Mouse (Mus musculus) intestine, embryonic 16.5 days (tissue): Measurements from ENCODE around the gene Rhoj. TPM values are rescaled to one million over a fixed set of nuclear protein-coding genes. Genes with fewer than 3 reads are reported as not detected.

Source experiments
- ATAC-seq: fragments of 200-750 bp; cut with Nextera tagmentation; 2 replicates; pipeline ENCODE4 v1.8.0; 2017; ENCODE audit warnings: moderate TSS enrichment, moderate library complexity
- H3K27ac ChIP-seq: fragments of 300-500 bp; sonication (generic); 2 replicates; pipeline ENCODE4 v1.5.1; 2014; ENCODE audit warnings: mild to moderate bottlenecking, low read length
- H3K27me3 ChIP-seq: fragments of 300-500 bp; sonication (generic); replicated peaks from 2 replicates; pipeline ENCODE4 v1.6.1; 2014; ENCODE audit warnings: low read length, control low read depth, mixed read lengths; ENCODE audit not compliant: control insufficient read depth, insufficient read depth
- H3K36me3 ChIP-seq: fragments of 300-500 bp; sonication (generic); 2 replicates; pipeline ENCODE4 v1.6.1; 2014; ENCODE audit warnings: low read length, control low read depth; ENCODE audit not compliant: control insufficient read depth, insufficient read depth
- H3K4me1 ChIP-seq: fragments of 300-500 bp; sonication (generic); 2 replicates; pipeline ENCODE4 v1.6.1; 2014; ENCODE audit warnings: low read length, control low read depth, mixed read lengths; ENCODE audit not compliant: control insufficient read depth, insufficient read depth
- H3K4me2 ChIP-seq: fragments of 300-500 bp; sonication (generic); 2 replicates; pipeline ENCODE4 v1.6.1; 2014; ENCODE audit warnings: low read depth, low read length, control low read depth
- H3K4me3 ChIP-seq: fragments of 300-500 bp; sonication (generic); 2 replicates; pipeline ENCODE4 v1.5.1; 2014; ENCODE audit warnings: mild to moderate bottlenecking, low read length
- H3K9ac ChIP-seq: fragments of 300-500 bp; sonication (generic); 2 replicates; pipeline ENCODE4 v1.6.1; 2014; ENCODE audit warnings: low read depth, low read length
- H3K9me3 ChIP-seq: fragments of 300-500 bp; sonication (generic); 2 replicates; pipeline ENCODE4 v1.6.1; 2016; ENCODE audit warnings: low read length, control low read depth; ENCODE audit not compliant: control insufficient read depth
- WGBS: fragments of 180-500 bp; shearing (Covaris S2); extraction: QIAGEN DNeasy Blood & Tissue Kit; methylation state at CpG from one replicate; pipeline ENCODE4 v1.1.7; 2014; 5-methylcytosine and 5-hydroxymethylcytosine counted together
- polyA plus RNA-seq: library from polyadenylated mRNA; unstranded; fragments of >200 nt; fragmentation: Nextera tagmentation; extraction: Ambion mirVana; gene quantifications from 2 replicates; pipeline ENCODE4 v1.2.1, GENCODE M21; 2015

Rhoj gene
- polyA plus RNA-seq, 1 experiment from 2014 or later, result 37.6 TPM

DNA sequence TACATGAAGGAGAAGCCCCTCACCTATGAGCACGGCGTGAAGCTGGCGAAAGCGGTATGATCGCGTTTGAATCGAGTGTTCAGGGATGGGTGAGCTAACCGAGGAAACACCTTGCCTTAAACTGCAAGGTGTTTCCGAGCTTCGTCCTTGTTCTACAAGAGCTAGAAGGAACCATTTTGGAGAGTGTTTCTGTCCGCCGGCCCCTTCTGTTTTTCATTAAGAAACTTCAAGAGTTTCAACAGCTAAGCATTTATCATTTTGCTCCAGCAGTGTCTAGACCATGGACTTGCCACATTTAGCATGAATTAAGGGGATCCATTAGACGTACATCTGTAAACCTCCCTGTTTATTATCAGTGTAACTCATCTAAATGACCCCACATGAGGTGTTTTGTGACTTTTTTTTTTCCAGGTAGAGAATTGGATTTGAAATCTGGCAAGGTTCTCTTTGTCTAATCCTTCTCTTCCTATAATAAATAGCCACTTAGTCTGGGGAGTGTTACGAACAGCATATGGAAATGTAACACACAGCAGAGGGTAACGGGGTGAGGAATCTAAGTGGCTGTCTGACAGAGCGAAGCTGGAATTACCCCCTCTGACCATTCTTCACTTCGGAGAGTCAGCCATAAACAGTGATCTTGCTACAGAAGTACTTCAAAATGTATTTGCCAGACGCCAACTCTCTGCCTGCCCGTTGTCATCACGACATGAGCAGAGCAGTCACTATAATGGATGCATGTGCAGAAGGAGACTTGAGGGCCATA is 86.1 kb downstream of the Rhoj start:
- Histone ChIP-seq H3K27ac (no peak overlapping the region), H3K9me3 (no peaks in the 10 kb centered on the region), H3K27me3 (no peaks in the 10 kb centered on the region), H3K4me3 (no peak overlapping the region), H3K36me3 (no peaks in the 10 kb centered on the region), H3K4me1 (no peaks in the 10 kb centered on the region), H3K9ac (no peak overlapping the region), H3K4me2 (no peak overlapping the region)
- WGBS, result 65% methylated on average over 20 of the region's 20 CpGs
- ATAC-seq, result no peak

GRCm38 (mm10) chr12:75396616-75397015 is 88.5 kb downstream of the Rhoj start:
- no peak for ATAC-seq
- Histone ChIP-seq H3K4me1 (no peaks in the 10 kb centered on the region), H3K9ac (no peak overlapping the region), H3K27me3 (no peaks in the 10 kb centered on the region), H3K4me3 (no peak overlapping the region), H3K4me2 (no peak overlapping the region), H3K9me3 (no peaks in the 10 kb centered on the region), H3K36me3 (no peaks in the 10 kb centered on the region), H3K27ac (no peak overlapping the region)
- 58% methylated on average over 3 of the region's 3 CpGs for WGBS

DNA sequence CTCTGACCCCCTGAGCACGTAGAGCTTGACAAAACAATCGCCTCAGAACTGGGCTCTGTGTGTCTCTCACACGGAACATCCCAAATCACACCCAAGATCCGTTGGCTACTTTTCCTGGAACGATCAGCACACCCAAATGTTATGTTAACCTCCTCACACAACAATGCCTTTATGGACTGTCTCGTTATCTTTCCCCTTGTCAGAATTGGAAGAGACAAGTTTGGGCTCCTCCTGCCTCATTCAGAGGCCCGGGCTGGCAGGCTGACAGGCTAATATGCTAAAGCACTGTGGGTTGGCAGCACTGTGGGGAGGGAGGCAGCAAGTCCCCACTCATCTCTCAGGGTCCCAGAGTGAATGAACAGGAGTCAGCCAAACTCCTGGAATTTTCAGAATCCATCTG is 89.0 kb downstream of the Rhoj start:
- 50% methylated on average over 7 of the region's 7 CpGs for WGBS
- Histone ChIP-seq H3K27ac (no peak overlapping the region), H3K27me3 (no peaks in the 10 kb centered on the region), H3K36me3 (no peaks in the 10 kb centered on the region), H3K9me3 (no peaks in the 10 kb centered on the region), H3K9ac (no peak overlapping the region), H3K4me1 (no peaks in the 10 kb centered on the region), H3K4me2 (no peak overlapping the region), H3K4me3 (no peak overlapping the region)
- ATAC-seq, result no peak

- Histone ChIP-seq H3K36me3 (no peaks in the 10 kb centered on the region), H3K9ac (no peak overlapping the region), H3K9me3 (no peaks in the 10 kb centered on the region), H3K4me2 (no peak overlapping the region), H3K27me3 (no peaks in the 10 kb centered on the region), H3K27ac (no peak overlapping the region), H3K4me3 (no peak overlapping the region), H3K4me1 (no peaks in the 10 kb centered on the region)
- ATAC-seq, result no peak
- 58% methylated on average over 9 of the region's 9 CpGs for WGBS
Measured at GRCm38 (mm10) chr12:75412964-75413363, 104.8 kb downstream of the Rhoj start.

DNA sequence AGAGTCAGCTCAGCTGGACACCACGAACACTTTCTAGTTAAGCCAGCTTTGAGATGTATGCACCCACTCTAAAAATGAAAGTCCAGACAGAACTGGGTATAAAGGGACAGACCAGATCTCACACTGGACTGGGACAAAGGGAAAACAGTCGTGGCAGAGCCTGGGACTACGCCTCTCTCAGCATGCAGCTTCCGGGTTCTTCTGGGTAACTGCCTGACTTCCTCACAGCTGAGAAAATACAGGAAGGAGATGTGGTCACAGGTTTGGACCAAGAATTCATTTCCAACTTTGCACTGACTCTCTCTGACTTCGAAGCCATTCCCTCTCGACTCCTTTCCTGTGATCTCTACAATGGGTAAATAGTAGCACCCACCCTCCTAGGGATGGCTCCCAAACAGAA is 106.9 kb downstream of the Rhoj start:
- Histone ChIP-seq H3K36me3 (no peaks in the 10 kb centered on the region), H3K9me3 (no peaks in the 10 kb centered on the region), H3K4me3 (no peak overlapping the region), H3K4me1 (no peaks in the 10 kb centered on the region), H3K27ac (no peak overlapping the region), H3K9ac (no peak overlapping the region), H3K4me2 (no peak overlapping the region), H3K27me3 (no peaks in the 10 kb centered on the region)
- 74% methylated on average over 6 of the region's 6 CpGs for WGBS
- ATAC-seq, result no peak

DNA sequence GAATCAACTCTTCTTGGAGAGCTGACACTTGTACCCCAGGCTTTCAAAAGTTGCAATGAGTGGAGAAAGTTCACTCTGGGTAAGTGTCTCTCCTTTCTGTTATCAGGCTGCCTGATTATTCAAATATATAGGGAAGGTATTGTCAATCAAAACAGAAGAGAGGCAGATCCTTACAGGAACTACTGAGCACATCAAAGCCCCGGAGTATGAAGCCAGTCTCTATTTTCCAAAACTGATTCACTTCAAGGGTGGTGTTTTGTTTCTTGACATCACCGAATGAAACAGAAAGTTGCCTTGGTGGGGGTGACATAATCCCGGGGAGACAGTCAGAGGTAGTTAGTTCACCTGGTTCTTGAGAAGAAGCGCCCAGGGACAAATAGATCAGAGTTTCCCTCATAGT is 108.6 kb downstream of the Rhoj start, which contains the start of gene Gphb5:
TSS of gene Gphb5 (minus strand) at position 101 of the 400 bp plus-strand sequence.
- Histone ChIP-seq H3K4me1 (no peaks in the 10 kb centered on the region), H3K4me2 (no peak within 1 kb of the TSS), H3K9ac (no peak within 1 kb of the TSS), H3K27me3 (no peaks in the 10 kb centered on the region), H3K4me3 (no peak within 1 kb of the TSS), H3K36me3 (no peaks in the 10 kb centered on the region), H3K9me3 (no peaks in the 10 kb centered on the region), H3K27ac (no peak within 1 kb of the TSS)
- ATAC-seq, result no peak
- 87% methylated on average over 4 of the region's 4 CpGs for WGBS

DNA sequence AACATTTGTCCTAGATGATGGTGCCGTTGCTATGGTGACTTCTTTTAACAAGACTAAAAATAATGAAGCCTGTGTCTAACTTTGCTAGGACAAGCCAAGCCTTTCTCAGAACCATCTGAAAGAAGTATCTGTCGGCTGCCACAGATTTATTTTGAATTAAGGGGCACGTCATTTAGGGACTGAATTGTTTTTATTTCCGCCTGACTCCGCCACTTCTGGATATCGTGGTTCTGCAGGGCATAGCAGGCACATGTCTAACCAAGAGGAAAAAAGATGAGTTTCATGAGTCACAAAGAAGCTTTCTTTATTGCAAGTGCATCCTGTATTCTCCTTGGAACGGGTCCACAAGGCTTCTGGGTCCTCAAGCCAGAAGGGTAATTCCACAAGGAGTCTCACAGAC is 116.2 kb downstream of the Rhoj start:
- Histone ChIP-seq H3K9me3 (no peaks in the 10 kb centered on the region), H3K27me3 (no peaks in the 10 kb centered on the region), H3K4me2 (no peak overlapping the region), H3K4me1 (no peaks in the 10 kb centered on the region), H3K36me3 (no peaks in the 10 kb centered on the region), H3K4me3 (no peak overlapping the region), H3K9ac (no peak overlapping the region), H3K27ac (no peak overlapping the region)
- 69% methylated on average over 7 of the region's 7 CpGs for WGBS
- ATAC-seq, result no peak

GRCm38 (mm10) chr12:75424817-75425216 is 116.7 kb downstream of the Rhoj start:
- ATAC-seq, result no peak
- WGBS, result 87% methylated on average over 4 of the region's 4 CpGs

DNA sequence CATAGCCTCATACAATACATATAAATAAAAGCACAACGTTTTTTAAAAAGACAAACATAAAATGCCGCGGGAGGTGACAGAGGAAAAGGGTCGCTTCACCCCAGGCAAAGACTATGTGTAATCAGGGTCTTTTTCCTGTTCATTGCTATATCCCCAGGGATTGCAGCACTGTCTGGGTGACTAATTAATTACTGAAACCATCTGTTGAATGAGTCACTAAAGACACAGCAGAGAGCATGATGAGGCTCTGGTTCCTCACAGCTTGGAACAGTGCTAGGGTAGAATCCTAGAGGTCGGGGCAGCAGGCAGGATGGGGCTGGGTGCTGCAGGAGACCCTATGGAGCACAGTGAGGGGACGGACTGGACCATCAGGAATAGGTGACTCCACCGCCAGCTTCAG is 117.8 kb downstream of the Rhoj start:
- no peaks in the 10 kb centered on the region for H3K27me3 ChIP-seq
- no peak overlapping the region for H3K9ac ChIP-seq
- H3K4me2 ChIP-seq, result no peak overlapping the region
- no peaks in the 10 kb centered on the region for H3K4me1 ChIP-seq
- WGBS, result 84% methylated on average over 7 of the region's 7 CpGs
- no peak overlapping the region for H3K27ac ChIP-seq
- no peak for ATAC-seq
- no peaks in the 10 kb centered on the region for H3K36me3 ChIP-seq
- no peaks in the 10 kb centered on the region for H3K9me3 ChIP-seq
- H3K4me3 ChIP-seq, result no peak overlapping the region

More at GRCm38 (mm10) chr12:75424817-75425216, 116.7 kb downstream of the Rhoj start:
- H3K4me2 ChIP-seq, result no peak overlapping the region
- H3K9me3 ChIP-seq, result no peaks in the 10 kb centered on the region
- H3K27ac ChIP-seq, result no peak overlapping the region
- no peaks in the 10 kb centered on the region for H3K4me1 ChIP-seq
- no peaks in the 10 kb centered on the region for H3K36me3 ChIP-seq
- H3K27me3 ChIP-seq, result no peaks in the 10 kb centered on the region
- no peak overlapping the region for H3K4me3 ChIP-seq
- no peak overlapping the region for H3K9ac ChIP-seq

- Histone ChIP-seq H3K4me2 (no peak overlapping the region), H3K27ac (no peak overlapping the region), H3K9me3 (no peaks in the 10 kb centered on the region), H3K4me3 (no peak overlapping the region), H3K4me1 (no peaks in the 10 kb centered on the region), H3K9ac (no peak overlapping the region), H3K36me3 (no peaks in the 10 kb centered on the region), H3K27me3 (no peaks in the 10 kb centered on the region)
- no peak for ATAC-seq
- WGBS, result 83% methylated on average over 6 of the region's 6 CpGs
Measured at GRCm38 (mm10) chr12:75428719-75429118, 120.6 kb downstream of the Rhoj start.
